Mouse (Mus musculus): Measurements from ENCODE around the gene AC109138.7.

Gene AC109138.7

DNA sequence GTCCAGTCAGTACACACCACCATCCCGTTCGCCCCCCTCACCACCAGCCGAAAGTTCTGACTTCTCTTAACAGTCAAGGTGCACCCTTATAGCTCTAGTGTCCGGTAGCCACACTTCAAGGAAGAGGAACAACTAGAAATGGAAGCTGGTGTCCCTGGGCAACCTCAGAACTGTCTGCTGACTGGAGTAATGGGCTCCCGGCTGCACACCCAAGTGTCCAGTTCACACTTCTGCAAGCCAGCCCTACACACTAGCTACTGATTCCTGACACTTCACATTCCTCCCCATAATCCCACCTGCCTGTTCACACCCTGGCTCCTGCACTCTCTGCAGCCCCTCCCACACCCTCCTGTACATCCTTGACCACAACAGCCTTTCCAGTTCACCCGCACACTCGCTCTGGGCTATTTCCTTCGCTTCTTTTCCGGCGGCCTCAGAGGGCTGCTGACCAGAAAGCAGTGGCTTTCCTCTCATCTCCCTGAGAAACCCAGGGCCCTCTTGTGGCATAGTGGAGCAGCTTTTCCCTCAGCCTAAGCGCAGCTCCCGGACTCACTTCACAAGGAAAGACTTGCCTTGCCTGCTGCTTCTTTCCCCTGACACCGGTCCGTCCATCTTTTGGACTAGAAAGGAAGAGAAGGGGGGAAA, 2.0 kb downstream of the AC109138.7 start:
- peak; percentile 60 for DNase-seq (ENCODE audit: extremely low read depth, insufficient read length, low spot score)

GRCm38 (mm10) chr19:4217140-4217539, 3.0 kb downstream of the AC109138.7 start:
- no peak for DNase-seq (ENCODE audit: extremely low read depth, insufficient read length, low spot score)

GRCm38 (mm10) chr19:4217855-4218254, 3.7 kb downstream of the AC109138.7 start:
- DNase-seq (ENCODE audit: extremely low read depth, insufficient read length, low spot score), result no peak

- DNase-seq (ENCODE audit: extremely low read depth, insufficient read length, low spot score), result no peak
Measured at GRCm38 (mm10) chr19:4218293-4218692, 4.1 kb downstream of the AC109138.7 start.

DNA sequence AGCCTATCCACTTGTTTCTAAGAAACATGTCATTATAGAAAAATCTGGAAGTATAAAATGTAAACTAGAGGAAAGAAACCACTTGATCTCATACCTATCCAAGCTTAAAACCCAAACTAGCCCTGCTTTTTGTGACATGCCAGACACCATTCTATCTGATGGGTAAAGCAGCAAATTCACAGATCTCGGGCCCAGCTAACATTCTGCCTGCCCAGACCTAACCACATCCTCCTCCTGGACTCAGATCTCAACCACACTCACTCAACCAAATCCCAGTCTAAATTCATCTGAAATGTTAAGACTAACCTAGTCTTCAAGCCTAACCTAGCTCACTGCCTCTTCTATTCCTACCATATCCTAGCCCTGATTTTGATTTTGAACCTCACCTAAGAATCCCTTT, 4.6 kb downstream of the AC109138.7 start:
- no peak for DNase-seq (ENCODE audit: extremely low read depth, insufficient read length, low spot score)

- DNase-seq (ENCODE audit: extremely low read depth, insufficient read length, low spot score), result no peak
Measured at GRCm38 (mm10) chr19:4219943-4220342, 5.8 kb downstream of the AC109138.7 start.

- DNase-seq (ENCODE audit: extremely low read depth, insufficient read length, low spot score), result peak; percentile 30
Measured at GRCm38 (mm10) chr19:4220416-4220815, 6.3 kb downstream of the AC109138.7 start.

DNA sequence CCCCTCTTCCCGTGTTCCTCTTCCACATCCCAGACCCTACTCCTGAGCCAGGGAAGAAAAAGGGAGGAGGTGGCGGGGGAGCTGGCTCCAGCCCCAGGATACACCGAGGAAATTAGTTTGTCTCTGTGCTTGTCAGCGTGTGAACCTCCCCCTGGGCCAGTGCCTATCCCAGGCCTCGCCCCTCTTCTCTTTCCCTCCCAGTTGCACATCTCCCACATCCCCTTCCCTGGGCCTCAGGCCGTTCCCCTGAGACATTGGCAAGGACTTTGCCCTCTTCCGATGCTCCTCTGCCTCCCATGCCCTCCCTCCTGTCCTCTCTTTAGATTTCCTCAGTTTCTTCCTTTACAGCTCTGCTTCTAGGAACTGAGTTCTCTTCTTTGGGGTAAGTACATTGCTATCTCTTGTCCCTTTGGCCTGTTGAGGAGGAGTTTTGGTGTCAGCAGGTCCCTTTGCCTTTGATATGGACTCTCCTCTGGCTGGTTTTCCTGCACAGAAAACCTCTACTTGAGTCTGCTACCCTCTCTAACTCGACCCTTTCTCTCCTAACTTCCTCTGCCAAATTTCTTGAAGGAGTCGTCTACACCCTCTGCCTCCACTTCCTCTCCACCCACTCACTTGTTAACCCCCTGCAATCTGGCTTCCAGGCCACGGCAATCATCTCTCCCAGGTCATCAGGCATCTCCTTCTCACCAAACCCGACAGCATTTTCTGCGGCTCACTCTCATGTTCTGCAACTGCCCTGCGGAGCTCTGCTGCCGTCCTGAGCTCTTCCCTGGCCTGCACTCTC, 7.0 kb downstream of the AC109138.7 start:
- DNase-seq (ENCODE audit: extremely low read depth, insufficient read length, low spot score), result no peak

GRCm38 (mm10) chr19:4222165-4222564, 8.0 kb downstream of the AC109138.7 start:
- DNase-seq (ENCODE audit: extremely low read depth, insufficient read length, low spot score), result no peak

- DNase-seq (ENCODE audit: extremely low read depth, insufficient read length, low spot score), result no peak
Measured at GRCm38 (mm10) chr19:4226779-4227178, 12.6 kb downstream of the AC109138.7 start.

GRCm38 (mm10) chr19:4227446-4227845, 13.3 kb downstream of the AC109138.7 start:
- DNase-seq (ENCODE audit: extremely low read depth, insufficient read length, low spot score), result no peak

- DNase-seq (ENCODE audit: extremely low read depth, insufficient read length, low spot score), result peak; percentile 51
Measured at GRCm38 (mm10) chr19:4227894-4228678, 13.9 kb downstream of the AC109138.7 start.

GRCm38 (mm10) chr19:4228891-4229290, 14.7 kb downstream of the AC109138.7 start:
- DNase-seq (ENCODE audit: extremely low read depth, insufficient read length, low spot score), result no peak

DNA sequence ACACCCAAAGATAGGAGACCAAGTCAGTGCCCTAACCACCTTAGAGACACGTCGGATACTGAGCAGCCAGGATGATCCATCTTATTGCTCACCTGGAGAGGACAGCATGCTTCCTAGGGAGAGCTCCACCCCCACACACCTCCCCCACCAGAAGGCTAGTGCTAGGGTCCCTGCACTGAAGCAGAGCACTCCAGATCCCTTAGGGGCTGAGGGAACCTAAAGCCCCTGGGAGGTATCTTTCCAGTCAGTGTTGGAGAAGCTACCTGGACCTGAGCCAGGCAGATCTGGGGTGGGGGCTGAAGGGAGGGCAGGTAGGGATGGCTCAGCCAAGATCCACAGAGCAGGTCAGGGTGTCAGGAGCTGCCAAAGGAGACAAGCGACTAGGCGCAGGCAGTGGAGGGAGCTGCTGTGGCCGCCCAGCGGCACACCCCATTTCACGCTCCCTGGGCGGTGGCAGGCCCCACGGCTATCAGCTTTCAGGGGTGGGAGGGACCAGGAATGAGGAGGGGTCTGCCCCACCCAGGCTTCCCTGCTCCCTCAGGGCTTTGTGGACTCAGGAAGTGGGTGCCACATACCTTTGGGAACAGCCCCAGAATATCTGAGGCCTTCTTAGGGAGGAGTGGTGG, 15.4 kb downstream of the AC109138.7 start:
- peak; percentile 66 for DNase-seq (ENCODE audit: extremely low read depth, insufficient read length, low spot score)

GRCm38 (mm10) chr19:4230415-4230814, 16.3 kb downstream of the AC109138.7 start:
- DNase-seq (ENCODE audit: extremely low read depth, insufficient read length, low spot score), result peak; percentile 59

DNA sequence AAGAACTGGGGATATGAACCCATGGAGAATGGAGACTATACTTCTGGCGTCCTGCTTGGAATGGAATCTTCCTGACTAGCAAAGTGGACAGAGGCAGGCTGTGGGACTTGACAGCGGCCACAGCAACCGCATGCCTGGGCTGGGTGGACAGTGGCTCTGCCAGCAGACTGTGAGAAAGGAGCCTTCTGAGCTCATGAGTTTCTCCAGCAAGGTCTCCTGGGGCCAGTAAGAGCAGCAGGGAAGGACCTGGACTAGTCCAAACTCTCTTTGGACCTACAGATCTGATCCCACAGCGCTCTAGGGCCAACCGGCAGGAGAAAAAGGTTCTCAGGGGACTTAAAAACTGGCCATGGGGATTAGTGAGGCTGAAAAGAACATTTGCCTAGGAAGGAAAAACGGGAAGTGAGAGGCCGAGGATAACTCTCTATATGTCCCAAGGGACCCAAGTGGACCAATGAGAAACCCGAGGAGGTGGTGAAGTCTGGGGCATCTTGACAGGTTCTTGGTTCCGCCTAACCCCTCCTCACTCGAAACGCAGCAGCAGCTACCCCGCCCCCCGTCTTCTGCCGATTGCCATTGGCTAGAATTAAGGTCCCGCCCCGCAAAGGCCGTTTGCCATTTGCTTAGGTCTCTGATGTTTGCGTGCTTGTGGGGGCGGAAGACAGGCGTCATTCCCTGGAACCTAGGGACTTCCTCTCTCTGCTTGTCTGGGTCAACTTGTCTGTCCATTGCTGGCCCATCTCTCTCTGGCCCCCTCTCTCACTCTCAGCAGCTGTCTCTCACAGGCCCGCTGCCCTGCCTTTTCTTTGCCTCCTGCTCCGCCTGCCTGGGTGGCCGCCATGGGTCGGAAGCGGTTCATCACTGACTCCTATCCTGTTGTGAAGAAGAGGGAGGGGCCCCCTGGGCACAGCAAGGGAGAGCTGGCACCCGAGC, 17.4 kb downstream of the AC109138.7 start, which contains the start of gene Pold4:
TSS of gene Pold4 (plus strand) at position 647 of the 933 bp plus-strand sequence.
- peak; percentile 89 for DNase-seq (ENCODE audit: extremely low read depth, insufficient read length, low spot score)

DNA sequence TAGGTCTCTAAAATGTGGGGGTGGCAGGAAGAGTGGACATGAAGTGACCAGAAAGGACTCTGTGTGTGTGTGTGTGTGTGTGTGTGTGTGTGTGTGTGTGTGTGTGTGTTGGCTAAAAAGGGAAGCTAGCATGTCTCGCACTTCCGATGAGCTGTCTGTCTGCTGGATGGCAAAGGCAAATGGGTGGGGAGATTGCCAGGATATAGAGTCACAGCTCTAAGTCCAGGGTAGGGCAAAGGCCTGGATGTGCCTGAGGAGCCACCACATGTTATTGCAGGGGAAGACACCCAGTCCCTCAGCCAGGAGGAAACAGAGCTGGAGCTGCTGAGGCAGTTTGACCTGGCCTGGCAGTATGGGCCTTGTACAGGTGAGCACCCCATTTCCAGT, 18.0 kb downstream of the AC109138.7 start:
- DNase-seq (ENCODE audit: extremely low read depth, insufficient read length, low spot score), result no peak

- no peak for DNase-seq (ENCODE audit: extremely low read depth, insufficient read length, low spot score)
Measured at GRCm38 (mm10) chr19:4232651-4233050, 18.5 kb downstream of the AC109138.7 start.

DNA sequence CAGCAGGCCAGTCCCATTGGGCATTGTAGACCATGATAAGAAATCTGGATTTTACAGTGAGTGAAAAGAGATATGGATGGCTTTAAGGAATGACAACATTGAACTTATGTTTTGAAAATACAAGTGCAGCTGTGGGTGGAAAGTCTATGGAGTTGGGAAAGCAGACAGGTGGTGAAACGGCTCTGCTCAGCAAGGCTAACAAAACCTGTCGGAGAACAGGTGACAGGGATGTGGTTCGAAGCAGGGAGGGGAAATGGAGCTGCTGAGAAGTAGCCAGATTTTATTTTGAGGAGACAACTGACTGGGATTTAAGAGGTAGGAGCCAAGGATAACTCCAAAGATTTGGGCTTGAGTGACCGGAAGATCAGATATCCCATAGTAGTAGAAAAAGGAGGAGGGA, 20.4 kb downstream of the AC109138.7 start:
- no peak for DNase-seq (ENCODE audit: extremely low read depth, insufficient read length, low spot score)

GRCm38 (mm10) chr19:4240247-4240668, 26.1 kb downstream of the AC109138.7 start:
- DNase-seq (ENCODE audit: extremely low read depth, insufficient read length, low spot score), result no peak
